Mouse (Mus musculus): ENCODE results near the gene Lgalsl. TPM values are rescaled to one million over a fixed set of nuclear protein-coding genes. Genes with fewer than 3 reads are reported as not detected.

Lgalsl gene
- polyA plus RNA-seq (2017; shearing (Covaris generic)) = 4.9 TPM

DNA sequence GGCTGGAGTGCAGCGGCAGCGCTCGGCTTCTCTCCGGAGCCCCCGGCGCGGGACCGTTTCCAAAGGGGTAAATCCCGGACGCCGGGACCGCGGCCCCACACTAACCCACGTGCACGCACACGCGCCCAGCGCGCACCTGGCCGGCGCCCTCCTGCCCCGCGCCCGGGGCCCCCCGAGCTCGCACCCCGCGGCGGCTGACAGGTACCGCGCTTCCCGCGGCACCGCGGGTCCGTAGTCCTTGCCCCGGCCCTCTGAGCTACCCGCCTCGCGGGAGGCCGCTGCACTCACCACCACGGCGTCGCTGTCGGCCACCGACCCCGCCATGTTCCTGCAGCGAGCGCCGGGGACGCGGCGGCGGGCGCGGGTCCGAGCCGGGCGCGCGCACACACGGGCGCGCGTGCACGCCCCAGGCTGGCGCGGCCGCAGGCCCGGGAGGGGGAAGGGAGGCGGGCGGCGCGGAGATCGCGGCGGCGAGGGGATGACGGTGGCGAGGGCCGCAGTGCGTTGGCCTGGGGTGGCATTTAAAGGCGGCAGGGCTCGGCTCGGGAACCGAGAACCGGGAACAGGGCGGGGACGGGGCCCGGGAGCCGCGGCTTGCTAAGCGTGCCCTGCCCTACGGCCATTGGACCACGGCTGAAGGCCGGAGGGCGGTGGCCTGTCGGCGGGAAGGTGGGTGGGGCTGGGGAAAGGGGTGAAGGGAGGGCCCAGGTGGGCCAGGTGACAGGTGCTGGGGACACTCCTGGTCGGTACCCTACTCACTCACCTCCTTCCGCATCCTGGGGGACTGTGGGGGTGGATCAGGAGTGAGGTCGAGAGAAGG lies at the start of gene Lgalsl:
TSS of gene Lgalsl (minus strand) at position 371 of the 820 bp plus-strand sequence.

Other genes with a start within 250 kb of the Lgalsl start
- 53.5 TPM for gene Aftph, start 89.5 kb downstream of the Lgalsl start, polyA plus RNA-seq (2017; shearing (Covaris generic))